Mouse (Mus musculus) testis, adult 2 months (tissue): ENCODE data around the gene Brinp2.

Experiments used
- CTCF ChIP-seq: fragments of 200-500 bp; IDR thresholded peaks from 2 replicates; pipeline ENCODE4 v1.5.1; 2012; ENCODE audit warnings: low read depth, mild to moderate bottlenecking, inconsistent platforms, low read length, moderate library complexity; ENCODE audit not compliant: control insufficient read depth, insufficient read depth, insufficient replicate concordance
- POLR2A ChIP-seq: fragments of 200-500 bp; IDR thresholded peaks from 2 replicates; pipeline ENCODE4 v1.6.1; 2012; ENCODE audit warnings: low read depth, mild to moderate bottlenecking, inconsistent platforms, low read length, moderate library complexity; ENCODE audit not compliant: control insufficient read depth

- TF ChIP-seq CTCF = no peak
- TF ChIP-seq POLR2A = no peak
Measured at GRCm38 (mm10) chr1:158227239-158227638, 128.9 kb downstream of the Brinp2 start.
